Mouse (Mus musculus): ENCODE data around the gene Mamstr. TPM values are rescaled to one million over a fixed set of nuclear protein-coding genes. Genes with fewer than 3 reads are reported as not detected.
A peak's percentile ranks its signal among the peaks of the same experiment; 100 is the strongest.

Mamstr gene
- total RNA-seq, 2 experiments from 2014 or later: 60.3 to 85.3 TPM

DNA sequence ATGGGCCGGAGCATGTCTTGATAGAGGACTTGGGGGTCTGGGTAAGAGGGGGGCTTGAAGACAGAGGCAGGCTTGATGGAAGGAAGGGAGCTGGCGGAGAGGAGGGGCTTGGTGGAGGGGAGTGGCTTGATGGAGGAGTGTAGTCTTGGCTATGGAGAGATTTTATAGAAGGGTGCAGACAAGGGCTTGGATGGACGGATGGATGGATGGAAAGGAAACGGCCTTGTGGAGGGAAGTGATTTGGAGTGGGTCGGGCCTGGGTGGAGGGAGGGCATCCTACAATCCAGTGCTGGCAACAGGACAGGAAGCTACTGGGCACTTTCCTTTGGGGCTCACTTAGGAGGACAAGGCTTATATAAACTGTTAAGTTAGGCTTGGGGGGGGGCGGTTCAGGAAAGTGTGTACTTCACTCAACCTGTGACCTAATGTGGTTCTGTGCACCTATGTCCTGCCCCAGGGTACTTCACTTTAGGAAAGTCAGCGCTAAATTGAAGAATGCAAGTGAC, 13.2 kb upstream of the Mamstr start:
- DNase-seq: no peak
- intact Hi-C loops (cut with DNase I; ENCODE audit: low total_unique reads): no loop called here

DNA sequence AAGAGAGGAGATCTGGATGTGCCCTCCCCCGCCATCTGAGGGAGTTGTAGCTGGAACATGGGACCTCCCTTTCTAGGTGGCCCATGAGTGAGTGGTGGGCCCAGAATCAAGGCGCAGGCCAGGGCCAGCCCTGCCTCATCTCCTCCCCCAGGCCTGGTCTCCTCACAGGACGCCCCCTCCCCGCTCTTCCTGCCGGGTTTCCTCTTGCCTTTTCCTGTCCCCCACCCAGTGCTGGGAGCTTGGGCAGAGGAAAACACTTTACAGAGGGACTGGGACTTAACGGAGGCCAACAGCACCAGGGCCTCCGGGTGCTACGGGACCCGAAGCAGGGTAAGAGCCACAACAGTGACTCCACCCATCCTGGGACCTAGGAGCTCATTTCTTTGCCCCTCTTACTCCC, 12.5 kb upstream of the Mamstr start, which contains the start of gene Rasip1:
Gene Rasip1, plus strand, starts transcription at position 228 of the 400 bp plus-strand sequence.
- intact Hi-C loops (cut with DNase I; ENCODE audit: low total_unique reads): no loop called here
- no peak for DNase-seq

DNA sequence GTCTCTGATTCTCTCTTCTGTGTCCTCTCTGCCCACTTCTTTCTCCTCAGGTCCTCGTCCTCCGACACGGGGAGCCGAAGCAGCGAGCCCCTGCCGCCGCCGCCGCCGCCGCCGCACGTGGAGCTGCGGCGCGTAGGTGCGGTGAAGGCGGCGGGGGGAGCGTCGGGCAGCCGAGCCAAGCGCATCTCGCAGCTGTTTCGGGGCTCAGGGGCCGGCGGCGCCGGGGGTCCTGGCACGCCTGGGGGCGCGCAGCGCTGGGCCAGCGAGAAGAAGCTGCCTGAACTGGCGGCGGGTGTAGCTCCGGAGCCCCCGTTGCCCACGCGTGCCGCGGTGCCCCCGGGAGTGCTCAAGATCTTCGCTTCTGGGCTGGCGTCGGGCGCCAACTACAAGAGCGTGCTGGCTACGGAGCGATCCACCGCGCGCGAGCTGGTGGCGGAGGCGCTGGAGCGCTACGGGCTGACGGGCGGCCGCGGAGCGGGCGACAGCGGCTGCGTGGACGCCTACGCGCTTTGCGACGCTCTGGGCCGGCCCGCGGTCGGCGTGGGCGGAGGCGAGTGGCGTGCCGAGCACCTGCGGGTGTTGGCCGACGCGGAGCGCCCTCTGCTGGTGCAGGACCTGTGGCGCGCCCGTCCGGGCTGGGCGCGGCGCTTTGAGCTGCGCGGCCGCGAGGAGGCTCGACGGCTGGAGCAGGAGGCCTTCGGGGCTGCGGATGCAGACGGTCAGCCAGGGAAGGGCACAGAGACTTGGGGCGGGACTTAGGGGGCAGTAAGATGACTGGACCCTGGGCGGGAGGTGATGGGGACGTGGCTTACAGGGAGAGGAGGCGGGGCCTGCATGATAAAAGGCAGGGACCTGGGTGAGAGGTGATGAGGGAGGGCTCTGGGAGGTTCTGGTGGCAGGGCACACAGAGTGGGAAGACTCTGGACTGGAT, 11.1 kb upstream of the Mamstr start:
- DNase-seq: peak; percentile 92
- intact Hi-C loops (cut with DNase I; ENCODE audit: low total_unique reads): no loop called here

DNA sequence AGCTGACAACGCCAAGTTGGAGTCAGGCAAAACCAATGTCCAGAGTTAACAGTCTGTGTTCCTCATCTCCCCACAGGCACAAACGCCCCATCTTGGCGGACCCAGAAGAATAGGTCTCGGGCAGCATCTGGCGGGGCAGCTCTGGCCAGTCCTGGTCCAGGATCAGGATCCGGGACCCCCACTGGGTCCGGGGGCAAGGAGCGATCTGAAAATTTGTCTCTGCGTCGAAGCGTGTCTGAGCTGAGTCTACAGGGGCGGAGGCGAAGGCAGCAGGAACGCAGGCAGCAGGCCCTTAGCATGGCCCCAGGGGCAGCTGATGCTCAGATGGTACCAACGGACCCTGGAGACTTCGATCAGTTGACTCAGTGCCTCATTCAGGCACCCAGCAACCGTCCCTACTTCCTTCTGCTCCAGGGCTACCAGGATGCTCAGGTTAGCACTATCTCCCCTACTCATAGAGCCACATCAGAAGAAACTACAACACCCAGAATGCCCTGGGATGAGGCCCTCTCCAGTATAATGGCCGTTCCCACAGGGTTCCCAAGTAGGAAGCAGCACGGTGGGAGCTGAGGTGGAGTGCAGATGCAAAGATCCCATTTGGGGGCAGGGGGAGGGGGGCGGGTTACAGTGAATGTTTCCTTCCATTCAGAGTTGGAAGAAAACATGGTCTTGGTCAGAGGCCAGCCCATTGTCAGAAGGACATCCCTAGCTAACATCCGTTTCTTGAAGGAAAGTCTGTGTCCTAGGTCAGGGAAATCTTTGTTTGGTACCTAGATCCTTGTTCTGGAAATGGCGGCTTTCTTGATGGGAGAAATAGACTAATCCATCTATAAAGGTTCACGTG, 9.5 kb upstream of the Mamstr start:
- intact Hi-C loops (cut with DNase I; ENCODE audit: low total_unique reads): no loop called here
- DNase-seq: no peak

DNA sequence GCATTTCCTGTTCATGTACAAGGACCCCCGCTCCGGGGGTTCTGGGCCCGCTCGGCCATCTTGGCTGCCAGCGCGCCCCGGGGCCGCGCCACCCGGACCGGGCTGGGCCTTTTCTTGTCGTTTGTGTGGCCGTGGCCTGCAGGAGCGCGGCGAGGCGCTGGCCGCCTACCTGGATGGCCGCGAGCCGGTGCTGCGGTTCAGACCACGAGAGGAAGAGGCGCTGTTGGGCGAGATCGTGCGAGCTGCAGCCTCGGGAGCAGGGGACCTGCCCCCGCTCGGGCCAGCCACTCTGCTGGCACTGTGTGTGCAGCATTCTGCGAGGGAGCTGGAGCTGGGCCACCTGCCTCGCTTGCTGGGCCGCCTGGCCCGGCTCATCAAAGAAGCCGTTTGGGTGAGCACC, 7.3 kb upstream of the Mamstr start:
- intact Hi-C loops (cut with DNase I; ENCODE audit: low total_unique reads): no loop called here
- peak; percentile 37 for DNase-seq

DNA sequence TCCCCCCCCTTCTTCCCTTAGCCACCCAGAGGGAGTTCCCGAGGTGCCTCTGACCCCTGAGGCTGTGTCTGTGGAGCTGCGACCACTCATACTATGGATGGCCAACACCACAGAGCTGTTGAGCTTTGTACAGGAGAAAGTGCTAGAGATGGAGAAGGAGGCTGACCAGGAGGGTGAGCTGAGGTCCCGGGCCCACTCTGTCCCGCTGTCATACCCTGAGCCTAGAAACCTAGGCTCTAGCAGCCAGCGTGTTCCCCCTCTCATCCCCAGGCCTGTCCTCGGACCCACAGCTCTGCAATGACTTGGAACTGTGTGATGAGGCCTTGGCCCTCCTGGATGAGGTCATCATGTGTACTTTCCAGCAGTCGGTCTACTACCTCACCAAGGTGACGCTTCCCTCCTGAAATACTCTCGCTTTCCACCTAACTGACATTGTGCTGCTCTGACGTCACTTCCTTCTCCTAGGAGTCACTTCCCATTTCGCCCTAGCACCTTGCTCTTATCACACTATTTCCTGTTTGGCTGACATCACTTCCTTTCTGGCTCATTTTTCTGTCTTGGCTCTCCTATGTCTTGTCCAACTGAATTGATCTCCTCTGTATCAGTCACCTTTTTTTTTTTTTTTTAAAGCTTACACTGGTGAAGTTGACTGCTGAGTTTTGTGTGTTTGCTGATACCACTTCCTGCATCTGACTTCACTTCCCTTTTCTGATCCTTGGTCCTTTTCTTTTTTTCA, 4.7 kb upstream of the Mamstr start:
- no peak for DNase-seq
- intact Hi-C loops (cut with DNase I; ENCODE audit: low total_unique reads): no loop called here

DNA sequence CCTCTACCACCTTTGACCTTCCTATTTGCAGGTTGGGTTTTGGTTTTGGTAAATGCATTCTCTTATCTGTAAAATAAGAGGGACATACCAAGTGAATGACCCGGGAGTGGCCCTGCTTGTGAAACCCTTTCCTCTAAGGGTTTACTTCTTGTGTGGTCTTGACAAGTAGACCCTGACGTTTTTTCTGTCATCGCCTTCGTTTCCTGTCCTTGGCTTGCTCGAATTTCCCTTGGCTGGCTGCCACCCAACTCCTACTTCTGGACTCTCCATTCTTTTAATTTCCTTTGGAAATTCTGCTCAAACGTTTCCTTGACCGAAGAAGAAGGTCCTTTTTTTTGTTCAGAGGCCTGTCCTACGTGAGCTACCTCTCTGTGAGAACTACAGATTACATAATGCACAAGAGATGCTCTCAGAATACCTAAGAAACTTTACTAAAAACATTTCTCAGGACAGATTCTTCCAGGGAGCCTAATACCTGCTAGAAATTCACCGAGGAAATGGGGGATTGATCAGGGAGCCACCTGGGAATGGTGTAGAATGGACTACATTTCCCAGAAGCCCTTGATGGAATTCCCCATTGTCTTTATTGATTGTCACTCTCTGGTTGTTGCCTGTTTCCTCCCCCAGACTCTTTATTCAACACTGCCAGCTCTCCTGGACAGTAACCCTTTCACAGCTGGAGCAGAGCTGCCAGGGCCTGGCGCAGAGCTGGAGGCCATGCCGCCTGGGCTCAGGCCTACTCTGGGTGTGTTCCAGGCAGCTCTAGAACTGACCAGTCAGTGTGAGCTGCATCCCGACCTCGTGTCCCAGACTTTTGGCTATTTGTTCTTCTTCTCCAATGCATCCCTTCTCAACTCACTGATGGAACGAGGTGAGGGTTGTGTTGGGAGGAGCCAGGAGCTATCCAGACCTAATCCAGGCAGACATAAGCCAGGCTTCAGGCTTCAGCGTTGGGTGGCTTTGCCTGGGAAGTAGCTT, 3.8 kb upstream of the Mamstr start:
- intact Hi-C loops (cut with DNase I; ENCODE audit: low total_unique reads): no loop called here
- DNase-seq: peak; percentile 35

DNA sequence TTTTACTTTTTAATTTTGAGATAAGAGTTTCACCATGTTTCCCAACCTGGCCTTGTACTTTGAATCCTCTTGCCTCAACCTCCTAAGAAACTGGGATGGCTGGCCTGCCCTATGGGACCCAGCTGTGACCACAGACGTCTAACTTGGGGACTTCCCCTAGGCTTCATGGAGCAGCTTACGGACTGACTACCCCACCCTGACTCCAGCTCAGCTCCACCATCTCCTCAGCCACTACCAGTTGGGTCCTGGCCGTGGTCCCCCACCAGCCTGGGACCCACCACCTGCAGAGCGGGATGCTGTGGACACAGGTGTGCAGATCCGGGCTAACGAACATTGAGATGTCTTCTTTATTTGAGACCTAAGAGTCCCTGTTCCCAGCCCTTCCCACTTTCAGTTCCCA, 2.1 kb upstream of the Mamstr start:
- intact Hi-C loops (cut with DNase I; ENCODE audit: low total_unique reads): no loop called here
- no peak for DNase-seq

DNA sequence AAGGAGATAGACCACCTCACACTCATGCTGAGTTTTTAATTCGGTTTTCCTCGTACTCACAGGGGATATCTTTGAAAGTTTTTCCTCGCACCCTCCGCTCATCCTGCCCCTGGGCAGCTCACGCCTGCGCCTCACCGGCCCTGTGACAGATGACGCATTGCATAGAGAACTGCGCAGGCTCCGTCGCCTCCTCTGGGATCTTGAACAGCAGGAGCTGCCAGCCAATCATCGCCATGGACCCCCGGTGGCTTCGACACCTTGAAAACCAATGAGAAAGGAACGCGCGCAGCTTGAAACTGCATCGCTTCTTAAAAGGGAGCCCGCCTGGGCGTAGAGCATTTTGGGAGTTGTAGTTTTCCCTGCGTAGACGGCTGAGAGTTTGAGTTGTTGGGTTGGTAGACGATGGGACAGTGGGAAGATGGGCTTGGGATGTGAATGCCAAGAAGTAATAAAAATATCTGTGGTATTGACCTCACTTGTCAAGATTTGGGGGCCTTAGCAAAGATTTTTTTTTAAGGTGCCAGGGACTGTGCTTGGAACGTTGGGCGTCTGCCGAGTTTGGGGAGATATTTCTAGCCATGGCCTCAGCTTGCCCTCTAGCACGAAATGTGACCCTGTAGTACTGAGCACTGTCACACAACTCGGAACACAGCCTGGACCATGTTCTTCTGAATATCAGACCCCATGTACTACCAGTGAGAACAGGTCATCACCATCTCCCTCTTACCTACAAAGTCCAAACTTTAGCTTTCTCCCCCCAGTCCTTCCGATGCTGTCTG, 965 bp upstream of the Mamstr start:
- intact Hi-C loops (cut with DNase I; ENCODE audit: low total_unique reads): no loop called here
- DNase-seq: peak; percentile 95

DNA sequence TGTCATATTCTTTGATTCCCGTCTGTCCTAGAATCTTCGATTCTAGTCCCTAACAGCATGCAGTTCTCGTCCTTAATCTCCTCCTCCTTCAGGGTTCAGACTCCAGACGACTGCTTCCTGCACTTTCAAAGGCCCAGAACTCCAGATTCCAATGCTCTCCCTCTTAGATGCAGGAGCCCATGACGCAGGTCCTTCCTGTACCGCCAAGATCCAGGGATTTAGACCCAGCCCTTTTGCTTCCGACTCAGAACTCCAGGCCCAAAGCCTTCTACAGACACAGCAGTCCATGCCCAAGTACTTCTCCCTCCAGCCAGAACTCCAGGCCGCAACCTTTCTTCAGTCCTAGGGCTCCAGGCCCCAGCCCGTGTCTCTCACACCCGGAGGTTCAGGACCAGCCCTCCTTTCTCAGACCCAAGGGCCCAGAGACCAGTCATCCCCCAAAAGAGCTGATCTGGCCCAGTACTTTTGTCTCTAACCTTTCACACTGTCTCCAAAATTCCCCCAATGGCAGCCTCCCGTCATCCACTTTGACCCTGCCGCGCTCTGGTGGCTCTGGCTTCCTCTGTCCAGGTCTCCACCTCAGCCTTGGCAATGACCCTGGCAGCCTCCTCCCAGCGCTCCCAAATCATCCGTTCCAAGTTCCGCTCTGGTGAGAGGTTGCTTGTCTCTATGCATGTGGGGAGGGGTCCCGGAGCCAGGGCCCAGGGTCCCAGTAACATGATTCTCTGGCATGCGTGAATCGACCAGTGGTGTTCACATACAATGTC, 597 bp downstream of the Mamstr start:
- intact Hi-C loops (cut with DNase I; ENCODE audit: low total_unique reads): no loop called here

DNA sequence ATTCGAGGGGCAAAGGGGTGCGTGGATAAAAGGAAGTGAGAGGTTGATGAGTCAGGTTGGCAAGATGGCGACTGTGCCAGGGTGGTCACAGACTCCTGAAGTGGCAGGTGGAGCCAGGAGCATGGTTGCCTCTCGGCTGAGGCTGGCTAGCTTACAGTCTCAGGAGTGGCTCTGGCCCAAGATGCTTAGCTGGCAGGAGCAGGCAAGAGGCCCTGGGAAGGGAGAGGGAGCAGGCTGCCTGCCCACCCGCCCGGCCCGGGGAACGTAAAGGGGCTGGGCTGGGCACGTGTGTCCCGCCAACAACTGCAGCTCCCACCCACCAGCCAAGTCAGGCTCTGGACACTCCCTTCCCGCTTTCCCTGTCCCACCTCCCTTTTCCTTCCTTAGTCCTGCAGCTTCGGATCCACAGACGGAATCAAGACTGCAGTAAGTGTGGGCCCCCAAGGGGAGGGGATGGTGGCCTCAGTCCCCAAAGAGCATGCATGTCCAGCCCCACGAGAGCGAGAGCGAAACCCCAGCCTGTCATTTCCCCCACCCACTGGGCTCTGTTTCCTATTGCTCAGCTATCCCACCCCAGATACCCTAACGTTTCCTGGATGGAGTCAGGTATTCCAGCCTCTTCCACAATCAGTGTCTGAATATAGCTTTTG, 1.7 kb downstream of the Mamstr start:
- intact Hi-C loops (cut with DNase I; ENCODE audit: low total_unique reads): no loop called here

More for the DNA sequence above, 597 bp downstream of the Mamstr start:
- peak; percentile 53 for DNase-seq

DNA sequence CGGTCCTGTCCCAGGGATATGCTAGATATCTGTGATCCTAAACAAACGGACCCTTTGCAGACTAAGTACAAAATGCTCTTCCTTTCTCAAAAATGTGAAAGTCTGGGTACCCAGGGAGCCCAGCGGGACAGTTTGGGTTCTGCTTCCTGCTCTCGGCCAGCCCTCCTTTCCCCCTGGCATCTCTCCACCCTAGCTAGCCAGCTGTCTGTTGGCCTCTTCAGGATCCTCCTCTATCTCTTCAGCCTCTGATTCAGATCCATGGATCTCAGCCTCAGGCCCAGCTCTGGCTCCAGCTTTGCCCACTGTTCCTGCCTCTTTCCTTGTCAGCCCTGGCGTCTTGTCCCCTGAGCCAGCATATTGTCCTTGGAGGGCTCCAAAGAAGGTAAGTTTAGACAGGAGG, 2.3 kb downstream of the Mamstr start:
- intact Hi-C loops (cut with DNase I; ENCODE audit: low total_unique reads): no loop called here
- DNase-seq: peak; percentile 65

More for the DNA sequence above, 1.7 kb downstream of the Mamstr start:
- peak; percentile 83 for DNase-seq

DNA sequence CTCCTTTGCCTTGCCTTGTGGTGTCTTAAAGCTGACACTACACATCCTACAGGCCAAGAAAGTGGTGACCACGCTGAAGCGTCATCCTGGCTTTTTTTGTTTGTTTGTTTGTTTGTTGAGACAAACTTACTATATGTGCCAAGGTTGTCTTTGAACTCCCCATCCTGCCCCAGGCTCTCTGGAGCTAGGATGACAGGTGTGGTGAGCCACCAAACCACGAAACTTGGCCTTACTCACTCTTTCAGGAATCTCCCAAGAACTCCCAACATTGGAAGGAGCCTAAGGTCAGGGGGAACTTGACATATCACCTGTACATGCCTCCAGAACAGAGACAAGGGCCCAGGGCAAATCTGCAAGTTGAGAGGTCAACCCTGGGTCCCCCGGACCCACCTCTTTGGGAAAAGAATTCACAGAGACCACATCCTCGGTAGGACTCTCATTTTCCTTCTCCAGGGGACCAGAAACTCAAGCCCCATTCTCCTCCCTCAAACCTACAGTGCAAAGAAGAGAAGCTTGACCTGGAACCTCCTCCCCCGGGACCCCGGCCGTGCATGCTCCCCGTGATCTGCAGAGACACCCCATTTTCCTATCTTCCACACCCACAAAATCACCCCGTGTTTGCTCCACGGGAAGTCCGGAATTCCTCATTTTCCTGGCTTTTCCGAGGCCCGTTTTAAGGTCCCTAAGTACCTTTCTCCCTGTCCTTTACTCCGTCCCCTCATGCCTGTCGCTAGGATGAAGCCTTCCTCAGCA, 2.9 kb downstream of the Mamstr start:
- intact Hi-C loops (cut with DNase I; ENCODE audit: low total_unique reads): no loop called here
- no peak for DNase-seq

DNA sequence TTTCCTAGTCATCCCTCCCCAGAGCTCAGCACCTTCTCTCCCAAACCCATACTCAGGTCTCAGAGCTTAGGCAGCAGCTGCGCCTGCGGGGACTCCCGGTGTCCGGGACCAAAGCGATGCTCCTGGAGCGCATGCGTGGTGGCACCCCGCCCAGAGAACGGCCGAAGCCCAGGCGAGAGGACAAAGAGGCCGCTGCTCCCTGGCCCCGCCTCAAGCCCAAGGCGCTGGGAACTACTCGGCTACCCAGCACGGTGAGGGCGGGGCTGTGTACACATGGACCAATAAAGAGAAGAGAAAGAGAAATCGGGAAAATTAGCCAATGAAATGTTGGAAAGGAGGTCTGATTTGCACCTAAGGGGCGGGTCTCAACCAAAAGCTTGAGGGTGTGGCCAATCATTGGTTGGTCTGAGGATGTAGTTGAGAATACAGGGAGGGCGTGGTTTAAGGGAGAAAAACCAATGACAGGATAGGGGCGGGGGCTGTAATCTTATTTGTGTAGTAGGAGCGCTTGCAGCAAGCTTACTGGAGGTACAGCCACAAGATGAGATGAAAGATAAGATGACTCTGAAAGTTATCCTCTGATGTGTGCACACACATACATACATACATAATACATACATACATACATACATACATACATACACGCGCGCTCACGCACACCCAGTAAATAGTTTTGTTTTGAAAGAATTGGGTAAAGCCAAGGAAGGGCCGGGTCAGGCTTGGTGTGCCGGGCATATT, 3.8 kb downstream of the Mamstr start:
- intact Hi-C loops (cut with DNase I; ENCODE audit: low total_unique reads): no loop called here
- DNase-seq: peak; percentile 99

DNA sequence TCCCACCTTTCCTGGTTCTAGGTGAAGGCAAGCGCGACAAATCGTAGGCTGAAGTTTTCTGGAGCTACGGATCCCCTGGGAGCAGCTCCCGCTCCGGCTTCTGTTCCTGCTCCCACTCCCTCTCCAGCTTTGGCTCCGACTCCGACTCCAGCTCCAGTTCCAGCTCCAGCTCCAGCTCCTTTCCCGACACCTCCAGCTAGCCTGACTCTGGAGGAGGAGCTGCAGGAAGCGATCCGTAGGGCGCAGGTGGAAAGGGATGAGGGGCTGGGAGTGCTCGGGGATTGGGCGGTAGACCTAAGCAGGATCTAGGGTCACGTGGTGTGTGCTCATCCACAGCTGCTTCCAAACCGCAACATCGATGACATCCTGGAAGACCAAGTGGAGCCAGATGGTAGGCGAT, 4.4 kb downstream of the Mamstr start:
- intact Hi-C loops (cut with DNase I; ENCODE audit: low total_unique reads): no loop called here
- DNase-seq: peak; percentile 57

Measured in gastrocnemius, postnatal 14 days (tissue).